Mouse (Mus musculus) hindbrain, embryonic 12.5 days (tissue): Measurements from ENCODE around the gene Exoc3. TPM values are rescaled to one million over a fixed set of nuclear protein-coding genes. Genes with fewer than 3 reads are reported as not detected.
A peak's percentile ranks its signal among the peaks of the same experiment; 100 is the strongest.

Experiments
- ATAC-seq: fragments of 200-750 bp; cut with Nextera tagmentation; 2 replicates; pipeline ENCODE4 v1.8.0; 2017; ENCODE audit warnings: moderate TSS enrichment; ENCODE audit not compliant: low FRiP score
- H3K27ac ChIP-seq: fragments of 300-500 bp; sonication (generic); 2 replicates; pipeline ENCODE4 v1.5.1; 2016; ENCODE audit warnings: mild to moderate bottlenecking
- H3K27me3 ChIP-seq: fragments of 300-500 bp; sonication (generic); 2 replicates; pipeline ENCODE4 v1.6.1; 2016; ENCODE audit warnings: mild to moderate bottlenecking
- H3K36me3 ChIP-seq: fragments of 300-500 bp; sonication (generic); 2 replicates; pipeline ENCODE4 v1.6.1; 2016; ENCODE audit warnings: mild to moderate bottlenecking
- H3K4me1 ChIP-seq: fragments of 300-500 bp; sonication (generic); 2 replicates; pipeline ENCODE4 v1.6.1; 2016
- H3K4me2 ChIP-seq: fragments of 300-500 bp; sonication (generic); replicated peaks from 2 replicates; pipeline ENCODE4 v1.6.1; 2016; ENCODE audit warnings: mild to moderate bottlenecking
- H3K4me3 ChIP-seq: fragments of 300-500 bp; sonication (generic); 2 replicates; pipeline ENCODE4 v1.5.1; 2016; ENCODE audit warnings: mild to moderate bottlenecking
- H3K9ac ChIP-seq: fragments of 300-500 bp; sonication (generic); 2 replicates; pipeline ENCODE4 v1.6.1; 2016; ENCODE audit warnings: mild to moderate bottlenecking, moderate library complexity
- H3K9me3 ChIP-seq: fragments of 300-500 bp; sonication (generic); replicated peaks from 2 replicates; pipeline ENCODE4 v1.6.1; 2016; ENCODE audit warnings: mild to moderate bottlenecking
- WGBS: fragments of 180-500 bp; shearing (Covaris S2); methylation state at CpG from one replicate; pipeline ENCODE4 v1.1.7; 2016; 5-methylcytosine and 5-hydroxymethylcytosine counted together
- polyA plus RNA-seq: library from polyadenylated mRNA; unstranded; fragments of >200 nt; fragmentation: Nextera tagmentation; extraction: Ambion mirVana; gene quantifications from 2 replicates; pipeline ENCODE4 v1.2.1, GENCODE M21; 2016

The Exoc3 gene
- polyA plus RNA-seq, 1 experiment from 2014 or later = 79.2 TPM

- 74% methylated on average over 7 of the region's 7 CpGs for WGBS
- no peak overlapping the region for H3K4me2 ChIP-seq
- H3K4me1 ChIP-seq = no peaks in the 10 kb centered on the region
- H3K27ac ChIP-seq = no peak overlapping the region
- no peaks in the 10 kb centered on the region for H3K9me3 ChIP-seq
- H3K36me3 ChIP-seq = no peaks in the 10 kb centered on the region
- no peak for ATAC-seq
- H3K4me3 ChIP-seq = no peak overlapping the region
- peaks cover 19% of the 10 kb centered on the region for H3K27me3 ChIP-seq
- H3K9ac ChIP-seq = no peak overlapping the region
Observed at GRCm38 (mm10) chr13:74127571-74127970, 81.0 kb downstream of the Exoc3 start.

- H3K27me3 ChIP-seq = peaks cover 60% of the 10 kb centered on the region
- 80% methylated on average over 3 of the region's 3 CpGs for WGBS
- no peak for ATAC-seq
Observed at GRCm38 (mm10) chr13:74122632-74123031, 85.9 kb downstream of the Exoc3 start.

GRCm38 (mm10) chr13:74121795-74122330, 86.7 kb downstream of the Exoc3 start:
- H3K27me3 ChIP-seq = peaks cover 60% of the 10 kb centered on the region
- 34% methylated on average over 14 of the region's 14 CpGs for WGBS
- no peak overlapping the region for H3K9ac ChIP-seq
- peak overlapping the region; percentile 63 for H3K4me2 ChIP-seq
- peaks cover 6% of the 10 kb centered on the region for H3K4me1 ChIP-seq
- H3K4me3 ChIP-seq = no peak overlapping the region
- no peak for ATAC-seq
- no peaks in the 10 kb centered on the region for H3K36me3 ChIP-seq
- H3K27ac ChIP-seq = no peak overlapping the region
- H3K9me3 ChIP-seq = no peaks in the 10 kb centered on the region

More at GRCm38 (mm10) chr13:74122632-74123031, 85.9 kb downstream of the Exoc3 start:
- H3K27ac ChIP-seq = no peak overlapping the region
- peaks cover 6% of the 10 kb centered on the region for H3K4me1 ChIP-seq
- no peaks in the 10 kb centered on the region for H3K9me3 ChIP-seq
- H3K36me3 ChIP-seq = no peaks in the 10 kb centered on the region
- H3K4me3 ChIP-seq = no peak overlapping the region
- H3K4me2 ChIP-seq = no peak overlapping the region
- H3K9ac ChIP-seq = no peak overlapping the region

- WGBS = under 1% methylated on average over 35 of the region's 35 CpGs
Observed at GRCm38 (mm10) chr13:74121141-74121602, 87.4 kb downstream of the Exoc3 start, which contains the start of gene Slc9a3. Slc9a3 (plus strand) TSS chr13:74121457.

More at GRCm38 (mm10) chr13:74121141-74121602, 87.4 kb downstream of the Exoc3 start, which contains the start of gene Slc9a3:
- Histone ChIP-seq H3K9me3 (no peaks in the 10 kb centered on the region), H3K36me3 (no peaks in the 10 kb centered on the region), H3K27ac (no peak within 1 kb of the TSS), H3K4me1 (peaks cover 6% of the 10 kb centered on the region), H3K4me3 (peak within 1 kb of the TSS; percentile 35), H3K9ac (0 out of 2 replicates have a peak within 1 kb of the TSS, but pooled peaks have one; percentile 41), H3K27me3 (peaks cover 60% of the 10 kb centered on the region), H3K4me2 (peak within 1 kb of the TSS; percentile 63)
- no peak for ATAC-seq

Other genes starting within 250 kb of the Exoc3 start
- not detected in 2 replicates for gene Zdhhc11, start 244.9 kb downstream of the Exoc3 start, polyA plus RNA-seq
- gene Tppp, start 199.3 kb downstream of the Exoc3 start, polyA plus RNA-seq = 6.0 TPM in 2 replicates
- gene Cep72, start 146.4 kb downstream of the Exoc3 start, polyA plus RNA-seq = 14.0 and 16.0 TPM in 2 replicates
- not detected in 2 replicates for gene Slc9a3, start 87.3 kb downstream of the Exoc3 start, polyA plus RNA-seq
- gene Ahrr, start 83.6 kb upstream of the Exoc3 start, polyA plus RNA-seq = 1.2 and 2.1 TPM in 2 replicates
- gene Pdcd6, start 108.8 kb upstream of the Exoc3 start, polyA plus RNA-seq = 107 and 112 TPM in 2 replicates
- 213 and 222 TPM in 2 replicates for gene Sdha, start 141.5 kb upstream of the Exoc3 start, polyA plus RNA-seq
- 57.9 and 64.7 TPM in 2 replicates for gene Ccdc127, start 141.6 kb upstream of the Exoc3 start, polyA plus RNA-seq
- not detected in 2 replicates for gene Lrrc14b, start 155.3 kb upstream of the Exoc3 start, polyA plus RNA-seq
- gene Zfp72, start 182.1 kb upstream of the Exoc3 start, polyA plus RNA-seq = 5.0 and 5.9 TPM in 2 replicates
- gene Ftl1-ps1, start 191.0 kb upstream of the Exoc3 start, polyA plus RNA-seq = 86.1 and 97.6 TPM in 2 replicates